18 mouse cellular contexts compared by ENCODE assay signal in genomic region chr10:72762964-72763363, GRCm38 (mm10).
DNase-seq lines count a peak whose midpoint lies in the region; ATAC-seq lines count a peak whose summit lies in the region.
"Had no signal": no experiment of that assay in that cellular context is flagged by ENCODE, and none has a peak within 500 bp of the region (broad histone marks: within the 10 kb centered on the region; RNA-seq: fewer than 3 reads in every experiment).

No protein-coding gene starts in this region.

- no peak overlapping the region for H3K4me3 ChIP-seq in forebrain, embryonic 11.5 days (ENCODE audit: low read depth, low read length)
- no peak overlapping the region for H3K4me3 ChIP-seq in forebrain, embryonic 10.5 days
- H3K4me3 ChIP-seq in hindbrain, embryonic 12.5 days = no peak overlapping the region
- H3K4me3 ChIP-seq in hindbrain, embryonic 13.5 days = no peak overlapping the region
- no peak overlapping the region for H3K4me3 ChIP-seq in midbrain, embryonic 14.5 days (replicated peaks; ENCODE audit: low read depth, low read length)
- no peak overlapping the region for H3K4me3 ChIP-seq in midbrain, embryonic 13.5 days (replicated peaks)
- H3K4me3 ChIP-seq: embryonic facial prominence, embryonic 10.5 days; forebrain, embryonic 12.5 days; gastrocnemius, adult 2 months; heart, embryonic 12.5 days had no signal

- H3K4me2 ChIP-seq in forebrain, embryonic 11.5 days (ENCODE audit: low read depth, low read length, severe bottlenecking) = no peak overlapping the region
- no peak overlapping the region for H3K4me2 ChIP-seq in hindbrain, embryonic 12.5 days (replicated peaks)
- no peak overlapping the region for H3K4me2 ChIP-seq in hindbrain, embryonic 13.5 days
- no peak overlapping the region for H3K4me2 ChIP-seq in midbrain, embryonic 14.5 days (ENCODE audit: low read length)
- no peak overlapping the region for H3K4me2 ChIP-seq in midbrain, embryonic 13.5 days (replicated peaks)
- H3K4me2 ChIP-seq: forebrain, embryonic 12.5 days; heart, embryonic 12.5 days had no signal

- no peak overlapping the region for H3K27ac ChIP-seq in forebrain, embryonic 11.5 days (ENCODE audit: low read depth, low read length)
- no peak overlapping the region for H3K27ac ChIP-seq in forebrain, embryonic 10.5 days
- no peak overlapping the region for H3K27ac ChIP-seq in hindbrain, embryonic 12.5 days
- no peak overlapping the region for H3K27ac ChIP-seq in hindbrain, embryonic 13.5 days
- H3K27ac ChIP-seq in midbrain, embryonic 14.5 days (replicated peaks; ENCODE audit: low read depth, low read length) = no peak overlapping the region
- H3K27ac ChIP-seq in midbrain, embryonic 13.5 days = no peak overlapping the region
- H3K27ac ChIP-seq: embryonic facial prominence, embryonic 10.5 days; forebrain, embryonic 12.5 days; gastrocnemius, adult 2 months; hindbrain, postnatal 0 days had no signal

- DNase-seq in forebrain, embryonic 11.5 days (ENCODE audit: low spot score) = no peak
- DNase-seq in forebrain, embryonic 10.5 days (ENCODE audit: extremely low spot score, low spot score) = no peak
- DNase-seq in midbrain, embryonic 14.5 days = peak; percentile 16
- peak; percentile 17 for DNase-seq in retina, embryonic 14.5 days (ENCODE audit: low spot score)
- DNase-seq in adrenal gland, postnatal 14 days = no peak
- DNase-seq: cerebellum, adult 2 months; cerebellum, postnatal 10 days; gastrocnemius, adult 2 months; gastrocnemius, postnatal 25 days; heart, postnatal 36 days; kidney, adult 11 months had no signal

- no peaks in the 10 kb centered on the region for H3K27me3 ChIP-seq in forebrain, embryonic 11.5 days (ENCODE audit: control insufficient read depth, insufficient read depth, low read length)
- no peaks in the 10 kb centered on the region for H3K27me3 ChIP-seq in forebrain, embryonic 10.5 days (ENCODE audit: poor library complexity, severe bottlenecking)
- no peaks in the 10 kb centered on the region for H3K27me3 ChIP-seq in hindbrain, embryonic 12.5 days
- no peaks in the 10 kb centered on the region for H3K27me3 ChIP-seq in hindbrain, embryonic 13.5 days
- no peaks in the 10 kb centered on the region for H3K27me3 ChIP-seq in midbrain, embryonic 14.5 days (ENCODE audit: control insufficient read depth, insufficient read depth, low read length)
- H3K27me3 ChIP-seq in midbrain, embryonic 13.5 days = no peaks in the 10 kb centered on the region
- H3K27me3 ChIP-seq: forebrain, embryonic 12.5 days; heart, embryonic 12.5 days had no signal

- 0 out of 2 replicates have a peak, but pooled peaks have one; percentile 26 for ATAC-seq in forebrain, embryonic 11.5 days (replicated peaks; ENCODE audit: low FRiP score)
- 0 out of 2 replicates have a peak, but pooled peaks have one; percentile 22 for ATAC-seq in hindbrain, embryonic 12.5 days (ENCODE audit: low FRiP score)
- ATAC-seq in hindbrain, embryonic 13.5 days (ENCODE audit: low FRiP score) = no peak
- ATAC-seq in midbrain, embryonic 14.5 days (ENCODE audit: low FRiP score, low TSS enrichment) = no peak
- ATAC-seq in midbrain, embryonic 13.5 days = no peak
- ATAC-seq: hindbrain, postnatal 0 days had no signal

- H3K9me3 ChIP-seq in forebrain, embryonic 11.5 days (ENCODE audit: control insufficient read depth, low read length) = no peaks in the 10 kb centered on the region
- H3K9me3 ChIP-seq in forebrain, embryonic 10.5 days = no peaks in the 10 kb centered on the region
- H3K9me3 ChIP-seq in hindbrain, embryonic 12.5 days (replicated peaks) = no peaks in the 10 kb centered on the region
- H3K9me3 ChIP-seq in hindbrain, embryonic 13.5 days = no peaks in the 10 kb centered on the region
- H3K9me3 ChIP-seq in midbrain, embryonic 14.5 days (ENCODE audit: control insufficient read depth, low read length) = no peaks in the 10 kb centered on the region
- H3K9me3 ChIP-seq in midbrain, embryonic 13.5 days = no peaks in the 10 kb centered on the region
- H3K9me3 ChIP-seq: embryonic facial prominence, embryonic 10.5 days; forebrain, embryonic 12.5 days; heart, embryonic 12.5 days had no signal

- WGBS in forebrain, embryonic 11.5 days = 53% methylated on average over 6 of the region's 6 CpGs
- WGBS in forebrain, embryonic 10.5 days = 54% methylated on average over 6 of the region's 6 CpGs
- WGBS in hindbrain, embryonic 12.5 days = 44% methylated on average over 6 of the region's 6 CpGs
- 42% methylated on average over 6 of the region's 6 CpGs for WGBS in hindbrain, embryonic 13.5 days
- 20% methylated on average over 6 of the region's 6 CpGs for WGBS in midbrain, embryonic 14.5 days
- 34% methylated on average over 6 of the region's 6 CpGs for WGBS in midbrain, embryonic 13.5 days

- no peaks in the 10 kb centered on the region for H3K36me3 ChIP-seq in forebrain, embryonic 11.5 days (ENCODE audit: control insufficient read depth, insufficient read depth, low read length)
- no peaks in the 10 kb centered on the region for H3K36me3 ChIP-seq in forebrain, embryonic 10.5 days (replicated peaks)
- no peaks in the 10 kb centered on the region for H3K36me3 ChIP-seq in hindbrain, embryonic 12.5 days
- H3K36me3 ChIP-seq in hindbrain, embryonic 13.5 days = no peaks in the 10 kb centered on the region
- H3K36me3 ChIP-seq in midbrain, embryonic 14.5 days (ENCODE audit: control insufficient read depth, insufficient read depth, low read length) = no peaks in the 10 kb centered on the region
- H3K36me3 ChIP-seq in midbrain, embryonic 13.5 days = no peaks in the 10 kb centered on the region
- H3K36me3 ChIP-seq: embryonic facial prominence, embryonic 10.5 days; forebrain, embryonic 12.5 days; heart, embryonic 12.5 days had no signal

- no peaks in the 10 kb centered on the region for H3K4me1 ChIP-seq in forebrain, embryonic 11.5 days (replicated peaks; ENCODE audit: control insufficient read depth, insufficient read depth, low read length)
- peaks cover 15% of the 10 kb centered on the region for H3K4me1 ChIP-seq in forebrain, embryonic 10.5 days
- no peaks in the 10 kb centered on the region for H3K4me1 ChIP-seq in hindbrain, embryonic 12.5 days
- peaks cover 2% of the 10 kb centered on the region; the same call in 1 of the 2 replicates for H3K4me1 ChIP-seq in hindbrain, embryonic 13.5 days (replicated peaks)
- H3K4me1 ChIP-seq in midbrain, embryonic 14.5 days (ENCODE audit: control insufficient read depth, insufficient read depth, low read length) = 0 out of 2 replicates have a peak, but pooled peaks cover 4% of the 10 kb centered on the region
- H3K4me1 ChIP-seq in midbrain, embryonic 13.5 days (replicated peaks) = peaks cover 10% of the 10 kb centered on the region
- H3K4me1 ChIP-seq: forebrain, embryonic 12.5 days; heart, embryonic 12.5 days had no signal

- H3K9ac ChIP-seq in forebrain, embryonic 11.5 days (ENCODE audit: low read length) = no peak overlapping the region
- no peak overlapping the region for H3K9ac ChIP-seq in hindbrain, embryonic 12.5 days
- H3K9ac ChIP-seq in hindbrain, embryonic 13.5 days = no peak overlapping the region
- no peak overlapping the region for H3K9ac ChIP-seq in midbrain, embryonic 14.5 days (replicated peaks; ENCODE audit: low read length)
- H3K9ac ChIP-seq in midbrain, embryonic 13.5 days (replicated peaks) = no peak overlapping the region
- H3K9ac ChIP-seq: forebrain, embryonic 12.5 days; heart, embryonic 12.5 days had no signal

Comparison
In these comparisons a context has a peak if more than half of its experiments do, and no peak if none do; other contexts are left out.
1. ATAC-seq: peak in forebrain, embryonic 11.5 days (single experiment) and hindbrain, embryonic 12.5 days (single experiment); none in hindbrain, embryonic 13.5 days (single experiment), midbrain, embryonic 14.5 days (single experiment) and midbrain, embryonic 13.5 days (single experiment).
2. DNase-seq: peak in midbrain, embryonic 14.5 days (single experiment) and retina, embryonic 14.5 days (single experiment); none in forebrain, embryonic 11.5 days (single experiment), forebrain, embryonic 10.5 days (single experiment) and adrenal gland, postnatal 14 days (single experiment).